Mouse (Mus musculus) left cerebral cortex, postnatal 36 days (tissue): Measurements from ENCODE around the gene Myo6. TPM values are rescaled to one million over a fixed set of nuclear protein-coding genes. Genes with fewer than 3 reads are reported as not detected.

ENCODE experiments used
- DNase-seq, 2 experiments: peaks; one replicate each; pipeline ENCODE4 v3.0.0; 2021 to 2022; ENCODE audit warnings: low spot score in 2 of 2, mixed read lengths in 1 of 2
- intact Hi-C: fragments of 180-260 bp; cut with DNase I; formaldehyde crosslinking; loops from one replicate; pipeline ENCODE4 v1.15.1; 2025
- total RNA-seq, 2 experiments: library from RNA; stranded (reverse); gene quantifications; 2 replicates each; pipeline ENCODE4 v1.2.3; 2021

The Myo6 gene
- total RNA-seq, 2 experiments from 2014 or later = 59.6 to 70.8 TPM

GRCm38 (mm10) chr9:80223989-80224635 lies 59.3 kb downstream of the Myo6 start:
- intact Hi-C loops = no loop called here
- DNase-seq = no peak

GRCm38 (mm10) chr9:80226579-80227325 lies 61.9 kb downstream of the Myo6 start:
- intact Hi-C loops = no loop called here
- DNase-seq = no peak

- no peak for DNase-seq
- intact Hi-C loops = no loop called here
Measured at GRCm38 (mm10) chr9:80233831-80234455, 69.1 kb downstream of the Myo6 start.

GRCm38 (mm10) chr9:80237184-80237799 lies 72.5 kb downstream of the Myo6 start:
- no peak for DNase-seq
- intact Hi-C loops = no loop called here

GRCm38 (mm10) chr9:80241719-80242118 lies 76.9 kb downstream of the Myo6 start:
- intact Hi-C loops = no loop called here
- no peak for DNase-seq

GRCm38 (mm10) chr9:80252146-80252545 lies 87.3 kb downstream of the Myo6 start:
- no peak for DNase-seq
- intact Hi-C loops = no loop called here

GRCm38 (mm10) chr9:80253241-80253640 lies 88.4 kb downstream of the Myo6 start:
- intact Hi-C loops = no loop called here
- DNase-seq = no peak

- DNase-seq = no peak
- intact Hi-C loops = no loop called here
Measured at GRCm38 (mm10) chr9:80256561-80256960, 91.7 kb downstream of the Myo6 start.

GRCm38 (mm10) chr9:80258396-80258795 lies 93.6 kb downstream of the Myo6 start:
- DNase-seq = no peak
- intact Hi-C loops = no loop called here

- intact Hi-C loops = no loop called here
Measured at GRCm38 (mm10) chr9:80260905-80261304, 96.1 kb downstream of the Myo6 start.

GRCm38 (mm10) chr9:80262367-80263026 lies 97.7 kb downstream of the Myo6 start:
- no peak for DNase-seq
- intact Hi-C loops = no loop called here

More at GRCm38 (mm10) chr9:80260905-80261304, 96.1 kb downstream of the Myo6 start:
- DNase-seq = no peak

- DNase-seq = no peak
- intact Hi-C loops = no loop called here
Measured at GRCm38 (mm10) chr9:80266086-80266485, 101.3 kb downstream of the Myo6 start.

- no peak for DNase-seq
- intact Hi-C loops = no loop called here
Measured at GRCm38 (mm10) chr9:80266507-80266906, 101.7 kb downstream of the Myo6 start.

GRCm38 (mm10) chr9:80269596-80269995 lies 104.8 kb downstream of the Myo6 start:
- DNase-seq = peak in 1 of 2 experiments; percentile 15
- intact Hi-C loops = no loop called here

- intact Hi-C loops = no loop called here
- no peak for DNase-seq
Measured at GRCm38 (mm10) chr9:80272951-80273350, 108.1 kb downstream of the Myo6 start.

GRCm38 (mm10) chr9:80275053-80275771 lies 110.4 kb downstream of the Myo6 start:
- no peak for DNase-seq
- intact Hi-C loops = no loop called here

- DNase-seq = no peak
- intact Hi-C loops = no loop called here
Measured at GRCm38 (mm10) chr9:80275772-80276134, 110.9 kb downstream of the Myo6 start.

- no peak for DNase-seq
Measured at GRCm38 (mm10) chr9:80277157-80277556, 112.3 kb downstream of the Myo6 start.

GRCm38 (mm10) chr9:80277770-80278169 lies 112.9 kb downstream of the Myo6 start:
- no peak for DNase-seq
- intact Hi-C loops = no loop called here

More at GRCm38 (mm10) chr9:80277157-80277556, 112.3 kb downstream of the Myo6 start:
- intact Hi-C loops = no loop called here
